Comparison of ENCODE assay signal across 8 mouse cellular contexts in the genomic region with DNA sequence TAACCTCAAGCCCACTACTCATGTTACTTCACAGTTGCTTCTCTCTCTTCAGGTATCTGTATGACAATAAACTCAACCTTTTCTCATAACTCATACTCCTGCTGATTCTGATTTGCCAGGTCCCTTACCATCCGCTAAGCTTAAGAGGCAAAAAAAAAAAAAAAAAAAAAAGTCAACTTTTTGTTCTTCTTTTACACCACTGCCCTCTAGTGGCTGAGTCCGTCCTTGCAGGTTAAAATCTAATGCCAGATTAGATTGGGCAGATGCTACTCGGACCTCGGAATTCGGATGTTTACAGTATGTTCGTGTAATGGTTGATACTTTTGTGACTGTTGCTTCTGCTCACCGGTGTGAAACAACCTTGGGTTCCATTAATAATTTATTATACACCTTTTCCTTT. TPM values are rescaled to one million over a fixed set of nuclear protein-coding genes. Genes with fewer than 3 reads are reported as not detected.
A peak's percentile ranks its signal among the peaks of the same experiment; 100 is the strongest.
DNase-seq lines count a peak whose midpoint lies in the region; ATAC-seq and TF ChIP-seq lines count a peak whose summit lies in the region.
"Had no signal": no experiment of that assay in that cellular context is flagged by ENCODE, and none has a peak within 500 bp of the region (broad histone marks: within the 10 kb centered on the region; RNA-seq: fewer than 3 reads in every experiment).

No protein-coding gene starts in this region.

- no peak overlapping the region for H3K9ac ChIP-seq in midbrain, embryonic 16.5 days (ENCODE audit: low read depth, low read length)
- no peak overlapping the region for H3K9ac ChIP-seq in kidney, postnatal 0 days (ENCODE audit: low read depth, low read length)
- H3K9ac ChIP-seq in liver, postnatal 0 days (replicated peaks): no peak overlapping the region
- H3K9ac ChIP-seq: neural tube, embryonic 13.5 days had no signal

- 15% methylated on average over 7 of the region's 7 CpGs for WGBS in midbrain, embryonic 10.5 days
- WGBS in midbrain, embryonic 16.5 days: 7% methylated on average over 7 of the region's 7 CpGs
- 2% methylated on average over 7 of the region's 7 CpGs for WGBS in kidney, postnatal 0 days
- 3% methylated on average over 7 of the region's 7 CpGs for WGBS in liver, postnatal 0 days (ENCODE audit: insufficient replicate concordance)

- H3K27me3 ChIP-seq in midbrain, embryonic 10.5 days (ENCODE audit: low read depth, poor library complexity, severe bottlenecking): no peaks in the 10 kb centered on the region
- no peaks in the 10 kb centered on the region for H3K27me3 ChIP-seq in midbrain, embryonic 16.5 days (ENCODE audit: control insufficient read depth, insufficient read depth, low read depth, low read length)
- no peaks in the 10 kb centered on the region for H3K27me3 ChIP-seq in kidney, postnatal 0 days (ENCODE audit: insufficient read depth, low read length)
- H3K27me3 ChIP-seq in liver, postnatal 0 days (ENCODE audit: insufficient read depth, low read length): no peaks in the 10 kb centered on the region
- H3K27me3 ChIP-seq: neural tube, embryonic 13.5 days had no signal

- no peak for TF ChIP-seq EP300 in liver, postnatal 0 days (IDR thresholded peaks at IDR 0.05; ENCODE audit: low read depth)

- peak; percentile 67 for DNase-seq in midbrain, embryonic 10.5 days (ENCODE audit: low spot score)
- peak; percentile 61 to 66 for DNase-seq in adrenal gland, adult 18-20 months (ENCODE audit: low spot score in 2 of 2)
- peak; percentile 68 to 78 for DNase-seq in cerebellum, postnatal 36 days
- DNase-seq in kidney, postnatal 0 days (ENCODE audit: low spot score): peak; percentile 75
- DNase-seq in liver, postnatal 0 days: peak; percentile 68
- peak; percentile 34 for DNase-seq in right cerebral cortex, postnatal 25 days

- no peak overlapping the region for H3K4me2 ChIP-seq in midbrain, embryonic 16.5 days (ENCODE audit: low read length)
- no peak overlapping the region for H3K4me2 ChIP-seq in kidney, postnatal 0 days (ENCODE audit: low read length)
- no peak overlapping the region for H3K4me2 ChIP-seq in liver, postnatal 0 days (ENCODE audit: low read depth, low read length)
- H3K4me2 ChIP-seq: neural tube, embryonic 13.5 days had no signal

- H3K4me1 ChIP-seq in midbrain, embryonic 10.5 days: peaks cover 16% of the 10 kb centered on the region
- no peaks in the 10 kb centered on the region; the same call in 1 of the 2 replicates for H3K4me1 ChIP-seq in midbrain, embryonic 16.5 days (ENCODE audit: control insufficient read depth, insufficient read depth, low read length)
- no peaks in the 10 kb centered on the region for H3K4me1 ChIP-seq in kidney, postnatal 0 days (replicated peaks; ENCODE audit: insufficient read depth, low read length)
- no peaks in the 10 kb centered on the region for H3K4me1 ChIP-seq in liver, postnatal 0 days (ENCODE audit: insufficient read depth)

- ATAC-seq in midbrain, embryonic 16.5 days: no peak
- ATAC-seq in kidney, postnatal 0 days (replicated peaks; ENCODE audit: low FRiP score, low read depth): no peak
- no peak for ATAC-seq in liver, postnatal 0 days

- H3K27ac ChIP-seq in midbrain, embryonic 10.5 days (replicated peaks): no peak overlapping the region
- no peak overlapping the region for H3K27ac ChIP-seq in midbrain, embryonic 16.5 days (ENCODE audit: low read length)
- no peak overlapping the region for H3K27ac ChIP-seq in kidney, postnatal 0 days
- no peak overlapping the region for H3K27ac ChIP-seq in liver, postnatal 0 days (ENCODE audit: low read depth)
- H3K27ac ChIP-seq: neural tube, embryonic 13.5 days had no signal

- H3K4me3 ChIP-seq in midbrain, embryonic 10.5 days: no peak overlapping the region
- no peak overlapping the region for H3K4me3 ChIP-seq in midbrain, embryonic 16.5 days (ENCODE audit: low read depth, low read length)
- H3K4me3 ChIP-seq in kidney, postnatal 0 days (replicated peaks; ENCODE audit: low read depth, low read length): no peak overlapping the region
- H3K4me3 ChIP-seq in liver, postnatal 0 days (ENCODE audit: low read depth, low read length): no peak overlapping the region
- H3K4me3 ChIP-seq: neural tube, embryonic 13.5 days had no signal

- peak; percentile 92 for TF ChIP-seq CTCF in kidney, postnatal 0 days (IDR thresholded peaks at IDR 0.05; ENCODE audit: low read depth)
- peak; percentile 83 for TF ChIP-seq CTCF in liver, postnatal 0 days (IDR thresholded peaks at IDR 0.05; ENCODE audit: low read depth)

- H3K36me3 ChIP-seq in midbrain, embryonic 10.5 days: no peaks in the 10 kb centered on the region
- no peaks in the 10 kb centered on the region for H3K36me3 ChIP-seq in midbrain, embryonic 16.5 days (ENCODE audit: control insufficient read depth, insufficient read depth, low read length)
- no peaks in the 10 kb centered on the region for H3K36me3 ChIP-seq in kidney, postnatal 0 days (ENCODE audit: insufficient read depth, low read length)
- no peaks in the 10 kb centered on the region for H3K36me3 ChIP-seq in liver, postnatal 0 days (replicated peaks; ENCODE audit: insufficient read depth, low read length)
- H3K36me3 ChIP-seq: neural tube, embryonic 13.5 days had no signal

- no peaks in the 10 kb centered on the region for H3K9me3 ChIP-seq in midbrain, embryonic 10.5 days (replicated peaks)
- H3K9me3 ChIP-seq in midbrain, embryonic 16.5 days (replicated peaks; ENCODE audit: control insufficient read depth, low read length, poor library complexity, severe bottlenecking): no peaks in the 10 kb centered on the region
- H3K9me3 ChIP-seq in kidney, postnatal 0 days (replicated peaks; ENCODE audit: low read length): no peaks in the 10 kb centered on the region
- no peaks in the 10 kb centered on the region for H3K9me3 ChIP-seq in liver, postnatal 0 days (ENCODE audit: low read length)
- H3K9me3 ChIP-seq: neural tube, embryonic 13.5 days had no signal

RNA-seq across cellular contexts. Expression of a gene that starts 3.7 kb away (rescaled TPM):
- 0.07 and 0.33 TPM in 2 replicates for polyA plus RNA-seq in midbrain, embryonic 10.5 days (2016; fragmentation: Nextera tagmentation; extraction: Ambion mirVana)
- polyA plus RNA-seq in midbrain, embryonic 16.5 days (2015; fragmentation: Nextera tagmentation; extraction: Ambion mirVana): 0.09 and 0.10 TPM in 2 replicates
- 1 to 10 TPM in 1 of 2 experiments, not detected in 1; 2.0 TPM for total RNA-seq in adrenal gland, adult 18-20 months (2021)
- polyA plus RNA-seq in kidney, postnatal 0 days (2015; fragmentation: Nextera tagmentation; extraction: Ambion mirVana): 0.09 and 0.17 TPM in 2 replicates
- polyA plus RNA-seq in liver, postnatal 0 days (2015; fragmentation: Nextera tagmentation; extraction: Ambion mirVana): 0.05 and 0.17 TPM in 2 replicates
- polyA plus RNA-seq: neural tube, embryonic 13.5 days had no signal

RNA-seq across cellular contexts. Expression of a gene that starts 49.2 kb away (rescaled TPM):
- polyA plus RNA-seq in midbrain, embryonic 10.5 days (2016; fragmentation: Nextera tagmentation; extraction: Ambion mirVana): not detected in 2 replicates
- 0.71 and 1.3 TPM in 2 replicates for polyA plus RNA-seq in midbrain, embryonic 16.5 days (2015; fragmentation: Nextera tagmentation; extraction: Ambion mirVana)
- under 1 TPM in 1 of 2 experiments, not detected in 1; 0.10 TPM for total RNA-seq in adrenal gland, adult 18-20 months (2021)
- 0.33 and 0.46 TPM in 2 replicates for polyA plus RNA-seq in kidney, postnatal 0 days (2015; fragmentation: Nextera tagmentation; extraction: Ambion mirVana)
- polyA plus RNA-seq in liver, postnatal 0 days (2015; fragmentation: Nextera tagmentation; extraction: Ambion mirVana): not detected in 2 replicates
